Mouse (Mus musculus) liver, postnatal 0 days (tissue): Measurements from ENCODE around the gene Cox11.

Experiments
- CTCF ChIP-seq: sonication (generic); IDR thresholded peaks from 2 replicates; pipeline ENCODE4 v1.5.1; 2016; ENCODE audit warnings: antibody characterized with exemption, low read depth
- EP300 ChIP-seq: IDR thresholded peaks from 2 replicates; pipeline ENCODE4 v1.6.1; 2016; ENCODE audit warnings: antibody characterized with exemption, low read depth, mild to moderate bottlenecking

- no peak for TF ChIP-seq EP300
- TF ChIP-seq CTCF: no peak
Observed at GRCm38 (mm10) chr11:90686287-90687025, 48.5 kb downstream of the Cox11 start.
